Mouse (Mus musculus) retina, embryonic 14.5 days (tissue): Measurements from ENCODE around the gene Fgfr2.

Experiments
- DNase-seq: peaks from one replicate; pipeline ENCODE4 v3.0.0-alpha.2; 2015; ENCODE audit warnings: low spot score

The Fgfr2 gene

DNA sequence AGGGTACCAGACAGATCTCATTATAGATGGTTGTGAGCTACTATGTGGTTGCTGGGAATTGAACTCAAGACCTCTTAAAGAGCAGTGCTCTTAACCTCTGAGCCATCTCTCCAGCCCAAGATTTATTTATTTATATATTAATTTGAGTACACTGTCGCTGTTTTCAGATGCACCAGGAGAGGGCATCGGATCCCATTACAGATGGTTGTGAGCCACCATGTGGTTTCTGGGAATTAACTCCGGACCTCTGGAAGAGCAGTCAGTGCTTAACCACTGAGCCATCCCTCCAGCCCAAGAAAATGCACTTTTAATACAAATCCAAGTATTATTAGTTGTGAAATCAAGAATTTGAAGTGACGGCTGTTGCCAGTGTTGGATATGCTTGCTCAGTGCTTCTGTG lies 2224.8 kb downstream of the Fgfr2 start:
- peak; percentile 56 for DNase-seq

GRCm38 (mm10) chr7:130897201-130897600 lies 2225.9 kb downstream of the Fgfr2 start:
- no peak for DNase-seq

- peak; percentile 12 for DNase-seq
These were observed 2227.1 kb downstream of the Fgfr2 start for GRCm38 (mm10) chr7:130896064-130896463.

DNA sequence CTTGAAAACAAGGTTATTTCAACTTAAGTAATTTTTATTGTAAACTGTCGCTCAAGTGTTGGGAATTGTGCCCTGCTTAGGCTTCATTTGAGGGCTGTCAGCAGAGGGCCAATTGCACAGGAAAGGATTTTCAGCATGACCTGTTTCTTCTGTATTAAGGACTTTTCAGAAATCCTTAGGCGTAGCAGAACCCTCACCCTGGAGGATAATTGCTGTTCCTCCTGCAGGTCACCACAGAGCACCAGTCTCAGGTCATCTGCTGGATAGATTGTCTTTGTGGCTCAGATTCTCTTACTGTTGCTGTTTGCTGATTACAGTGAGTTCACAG lies 2227.6 kb downstream of the Fgfr2 start:
- DNase-seq: peak; percentile 57

DNA sequence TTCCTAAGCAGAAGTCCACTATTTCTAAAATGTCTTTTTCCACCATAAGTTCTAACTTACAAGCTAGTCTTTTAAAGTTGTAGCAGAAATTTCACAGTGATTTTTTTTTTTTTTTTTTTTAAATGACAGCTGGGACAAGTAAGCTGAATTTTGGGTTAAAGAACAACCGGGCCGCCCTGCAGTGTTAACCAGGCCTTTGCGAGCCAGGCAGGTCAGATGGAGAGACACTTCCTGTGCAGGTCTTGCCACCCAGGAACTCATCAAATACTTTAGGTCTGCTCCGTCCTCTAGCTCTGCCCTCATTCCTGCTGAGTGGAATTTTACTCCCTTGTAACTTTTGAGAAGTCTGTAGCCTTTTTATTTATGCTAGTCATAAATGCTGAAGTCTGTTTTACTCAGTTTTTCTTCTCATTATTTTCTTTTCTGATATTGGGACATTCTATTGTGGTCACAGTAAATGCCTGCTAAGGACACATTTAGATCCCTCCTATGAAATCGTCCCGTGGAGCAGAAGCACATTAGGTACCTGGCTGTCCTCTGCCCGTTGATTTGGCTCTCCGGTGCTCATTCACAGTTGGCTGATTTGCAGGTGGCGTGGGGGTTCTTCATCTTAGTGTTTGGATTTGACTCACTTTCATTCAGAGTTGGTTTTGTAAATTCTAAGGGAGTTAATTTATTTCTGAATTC lies 2228.1 kb downstream of the Fgfr2 start:
- DNase-seq: peak; percentile 20

- no peak for DNase-seq
These were observed 2230.2 kb downstream of the Fgfr2 start for GRCm38 (mm10) chr7:130892973-130893372.

GRCm38 (mm10) chr7:130890871-130891270 lies 2232.3 kb downstream of the Fgfr2 start:
- no peak for DNase-seq

DNA sequence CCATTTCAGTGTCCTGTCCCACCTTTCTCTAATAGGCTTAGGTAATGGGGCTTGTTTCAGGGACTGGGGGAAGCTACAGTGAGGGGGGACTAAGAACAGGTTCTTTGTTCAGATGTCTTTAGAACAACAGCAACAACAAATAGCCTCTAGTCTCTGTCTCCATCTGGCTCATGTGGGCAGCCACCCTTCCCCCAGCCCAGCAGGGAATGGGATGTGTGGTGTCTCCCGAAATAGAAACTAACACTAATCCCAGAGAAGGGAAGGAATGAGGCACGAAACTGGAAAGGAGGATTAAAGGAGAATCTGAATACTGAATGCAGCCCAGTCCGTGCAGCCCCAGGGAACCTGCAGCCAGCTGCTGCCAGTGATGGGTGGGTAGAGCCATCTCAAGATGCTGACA lies 2235.2 kb downstream of the Fgfr2 start:
- DNase-seq: peak; percentile 31

DNA sequence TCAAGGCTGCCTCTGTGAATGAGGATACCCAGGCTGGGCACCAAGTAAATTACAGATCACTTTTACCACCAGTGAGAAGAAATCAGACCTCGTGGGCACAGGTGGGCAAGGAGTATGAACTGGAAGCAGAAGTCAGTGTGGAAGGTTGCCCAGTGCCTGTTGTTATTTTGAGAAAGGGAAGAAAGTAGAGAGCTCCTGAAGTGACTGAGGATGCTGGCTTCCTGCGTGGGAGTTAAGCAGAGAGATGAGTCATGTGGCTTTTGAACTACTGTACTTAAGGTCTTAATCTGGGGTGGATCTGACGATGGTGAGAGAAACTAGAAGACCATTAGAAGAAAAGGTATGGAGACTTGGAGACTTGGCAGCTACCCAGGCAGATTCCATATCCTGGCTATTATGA lies 2236.9 kb downstream of the Fgfr2 start:
- no peak for DNase-seq

GRCm38 (mm10) chr7:130884161-130884560 lies 2239.0 kb downstream of the Fgfr2 start:
- DNase-seq: no peak

DNA sequence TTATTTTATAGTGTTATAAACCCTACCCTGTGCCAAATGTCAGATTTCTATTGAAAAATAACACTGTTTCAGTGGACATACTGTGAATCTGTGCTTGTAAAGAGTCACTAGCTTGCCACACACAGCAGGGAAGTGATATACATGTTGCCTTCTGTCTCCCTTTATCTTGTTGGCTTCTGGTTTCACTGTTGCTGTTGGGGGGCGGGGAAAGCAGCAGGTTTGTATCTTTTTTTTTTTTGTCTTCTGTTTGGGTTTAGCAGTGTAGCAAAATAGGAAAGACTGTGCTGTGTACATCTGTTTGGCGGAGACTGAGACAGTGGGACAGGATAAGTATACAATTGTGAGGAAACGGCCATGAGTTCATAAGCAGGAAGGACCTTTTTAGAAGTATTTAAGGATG lies 2255.9 kb downstream of the Fgfr2 start:
- DNase-seq: no peak

GRCm38 (mm10) chr7:130866640-130867039 lies 2256.5 kb downstream of the Fgfr2 start:
- DNase-seq: no peak

DNA sequence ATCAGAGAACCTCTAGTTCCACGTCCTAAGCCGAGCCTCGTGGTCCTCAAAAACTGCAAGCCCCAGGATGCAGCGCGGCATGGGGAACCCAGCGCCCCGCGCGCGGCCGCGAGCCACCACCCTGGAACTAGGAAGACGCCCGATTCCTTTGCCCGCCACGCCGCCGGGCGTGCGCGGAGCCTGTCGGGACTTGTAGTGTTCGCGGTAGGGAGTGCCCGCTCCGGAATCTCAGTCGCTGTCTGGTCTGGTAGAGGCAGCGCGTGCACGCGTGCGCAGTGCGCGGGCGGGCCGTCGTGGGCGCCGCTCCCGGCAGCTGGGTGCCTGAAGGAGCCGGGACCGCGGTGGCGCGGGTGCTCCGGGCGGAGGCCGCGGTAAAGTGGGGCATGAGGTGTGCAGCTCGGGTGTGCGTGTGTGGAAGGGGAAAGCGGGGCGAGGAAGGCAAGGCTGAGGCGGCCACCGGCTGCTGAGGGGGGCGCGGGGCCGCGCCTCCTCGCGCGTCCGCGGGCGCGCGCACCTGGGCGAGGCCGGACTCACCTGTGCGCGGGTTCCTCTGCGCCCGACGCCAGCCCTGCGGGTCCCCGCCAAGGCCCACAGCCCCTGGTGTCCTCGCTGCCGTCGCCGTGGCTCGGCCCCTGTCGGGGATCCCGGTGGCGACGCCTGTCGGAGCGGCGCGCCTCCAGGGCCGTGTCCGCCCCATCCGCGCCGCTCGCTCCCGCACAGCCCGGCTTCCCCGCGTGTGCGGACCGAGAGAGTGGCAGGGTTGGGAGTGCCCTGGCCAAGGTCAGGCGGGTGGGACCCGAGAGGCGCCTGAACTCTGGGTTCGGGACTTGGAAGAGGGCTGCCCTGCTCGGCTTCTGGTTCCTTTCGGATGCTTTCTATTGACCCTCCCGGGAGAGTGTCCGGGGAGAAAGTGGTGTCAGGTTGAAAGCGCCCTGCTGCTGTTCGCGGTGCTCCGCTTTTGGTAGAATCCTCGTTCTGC lies 2257.2 kb downstream of the Fgfr2 start, which contains the start of gene Plekha1:
Gene Plekha1, plus strand, starts transcription at position 144 of the 979 bp plus-strand sequence.
- peak; percentile 98 for DNase-seq

GRCm38 (mm10) chr7:130864711-130865110 lies 2258.4 kb downstream of the Fgfr2 start:
- DNase-seq: no peak

GRCm38 (mm10) chr7:130862501-130862900 lies 2260.6 kb downstream of the Fgfr2 start:
- DNase-seq: no peak

DNA sequence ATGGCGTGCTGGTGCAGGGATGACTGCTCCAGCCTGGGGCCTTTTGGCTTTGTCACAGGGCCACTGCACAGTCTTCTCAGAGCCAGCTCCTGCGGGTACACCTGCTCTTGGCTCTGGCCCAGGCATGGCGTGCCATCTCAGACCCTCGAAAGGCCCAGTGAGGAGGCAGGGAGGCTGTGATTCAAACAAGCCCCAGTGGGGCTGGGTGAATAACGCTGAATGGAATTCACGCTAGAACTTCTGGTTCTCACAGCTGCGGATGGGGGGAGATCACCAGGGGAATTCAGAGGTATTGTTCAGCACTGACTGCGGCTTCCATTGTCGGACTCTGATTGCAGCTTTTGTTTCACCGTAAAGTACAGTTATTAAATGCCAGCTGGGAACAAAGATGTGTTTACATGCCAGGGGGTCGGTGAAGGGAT lies 2262.4 kb downstream of the Fgfr2 start:
- peak; percentile 35 for DNase-seq

GRCm38 (mm10) chr7:130859926-130860325 lies 2263.2 kb downstream of the Fgfr2 start:
- no peak for DNase-seq

GRCm38 (mm10) chr7:130857973-130858372 lies 2265.2 kb downstream of the Fgfr2 start:
- DNase-seq: no peak

GRCm38 (mm10) chr7:130855681-130856080 lies 2267.5 kb downstream of the Fgfr2 start:
- no peak for DNase-seq

DNA sequence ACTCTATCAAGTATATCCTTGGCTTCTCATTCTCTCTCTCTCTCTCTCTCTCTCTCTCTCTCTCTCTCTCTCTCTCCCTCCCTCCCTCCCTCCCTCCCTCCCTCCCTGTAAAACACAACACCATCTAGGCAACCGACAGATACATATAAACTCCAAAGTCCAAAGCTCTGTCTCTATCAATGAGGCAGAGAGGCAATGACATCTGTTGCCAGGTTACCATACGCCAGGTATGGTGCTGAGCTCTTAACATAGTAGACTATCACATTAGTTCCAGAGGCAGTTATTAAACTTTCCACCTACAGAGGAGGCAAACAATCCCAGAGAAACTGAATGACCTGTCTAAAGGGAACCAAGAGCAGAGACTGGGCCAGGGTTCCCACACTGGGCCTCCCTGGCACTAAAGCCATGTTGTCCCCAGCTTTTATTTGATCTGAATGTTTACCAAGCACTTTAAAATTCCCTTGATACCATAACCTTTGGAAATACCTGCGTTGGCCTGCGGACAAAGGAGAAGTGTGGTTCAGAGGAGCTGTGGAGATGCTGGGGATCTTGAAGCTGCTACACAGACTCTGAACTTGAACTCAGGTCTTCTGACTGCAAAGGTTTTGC lies 2268.4 kb downstream of the Fgfr2 start:
- DNase-seq: no peak

DNA sequence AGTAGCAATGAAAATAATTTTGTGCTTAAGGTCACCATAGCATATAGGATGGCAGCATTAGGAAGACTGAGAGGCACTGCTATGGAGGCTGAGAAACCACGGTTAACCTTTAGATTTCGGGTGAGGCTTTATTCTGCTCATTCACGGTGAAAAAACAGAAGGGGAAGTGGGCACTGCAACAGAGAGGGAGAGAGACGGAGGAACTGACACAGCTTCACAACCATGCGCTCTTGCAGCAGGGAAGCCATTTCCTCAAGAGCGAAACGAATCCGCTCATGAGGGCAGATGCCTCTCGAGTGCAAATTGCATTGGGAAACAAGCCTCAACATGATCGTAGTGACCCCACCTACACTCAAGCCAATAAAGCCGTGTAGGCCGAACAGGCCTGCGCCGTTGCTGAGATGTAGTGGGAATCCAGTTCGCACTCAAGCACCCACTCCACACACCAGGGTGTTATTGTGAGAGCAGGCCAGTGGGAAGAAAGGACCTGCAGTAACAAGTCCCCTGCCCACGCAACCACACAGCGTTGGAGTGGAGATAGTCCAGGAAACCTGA lies 2275.9 kb downstream of the Fgfr2 start:
- DNase-seq: no peak

DNA sequence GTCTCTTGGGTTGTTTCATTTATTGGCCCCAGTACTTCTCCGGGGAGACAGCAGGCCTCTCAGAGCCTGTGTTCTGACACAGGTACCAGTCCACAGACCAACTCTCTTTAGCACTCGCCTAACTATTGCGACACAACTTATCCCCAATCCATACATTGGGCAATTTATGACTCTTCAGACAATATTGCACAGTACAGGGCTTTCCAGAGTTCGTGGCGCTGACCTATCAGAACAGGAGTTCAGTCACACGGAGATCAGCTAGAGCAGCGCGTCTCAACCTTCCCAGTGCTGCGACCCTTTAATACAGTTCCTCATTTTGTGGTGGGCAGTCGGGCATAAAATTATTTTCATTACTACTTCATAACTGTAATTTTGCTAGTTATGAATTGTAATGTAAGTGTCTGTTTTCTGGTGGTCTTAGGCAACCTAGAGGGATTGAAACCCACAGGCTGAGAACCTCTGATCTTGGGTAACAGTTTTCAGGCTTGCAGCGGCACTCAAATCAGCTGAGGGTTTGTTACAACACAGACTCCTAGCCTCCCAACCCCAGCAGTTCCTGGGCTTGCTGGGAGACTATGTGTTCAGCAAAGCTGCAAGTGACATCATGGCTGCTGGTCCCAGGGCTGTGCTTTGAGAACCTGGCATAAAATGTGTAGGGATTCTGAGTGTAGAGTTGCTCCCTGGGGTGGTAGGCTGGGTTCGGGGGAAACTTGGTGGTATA lies 2283.6 kb downstream of the Fgfr2 start:
- no peak for DNase-seq
